Mouse (Mus musculus) cortical plate, adult 2 months (tissue): ENCODE results near the gene Prpf6.

Experiments used
- CTCF ChIP-seq: fragments of 200-500 bp; IDR thresholded peaks from 2 replicates; pipeline ENCODE4 v1.5.1; 2011; ENCODE audit warnings: mild to moderate bottlenecking, control low read depth, low read length; ENCODE audit not compliant: insufficient read depth; ENCODE audit errors: extremely low read depth
- POLR2A ChIP-seq: fragments of 200-500 bp; IDR thresholded peaks from 2 replicates; pipeline ENCODE4 v1.6.1; 2011; ENCODE audit warnings: mild to moderate bottlenecking, low read length, control low read depth; ENCODE audit not compliant: insufficient read depth; ENCODE audit errors: extremely low read depth

GRCm38 (mm10) chr2:181587796-181588195 is 3.9 kb upstream of the Prpf6 start:
- TF ChIP-seq CTCF, result no peak
- no peak for TF ChIP-seq POLR2A
